Mouse (Mus musculus) layer of hippocampus, adult 6 months (tissue): ENCODE measurements around the gene Prkag3. TPM values are rescaled to one million over a fixed set of nuclear protein-coding genes. Genes with fewer than 3 reads are reported as not detected.

Experiments
- long read RNA-seq, 2 experiments: library from polyadenylated mRNA; unstranded; transcript quantifications; one replicate each; pipeline ENCODE4 v2.0.0; 2019 to 2020
- polyA plus RNA-seq: library from polyadenylated mRNA; unstranded; fragments of <200 nt; fragmentation: Nextera tagmentation; gene quantifications from 2 replicates; pipeline ENCODE4 v1.2.3, GENCODE M21; 2021

Gene Prkag3
- polyA plus RNA-seq, result not detected in 2 replicates
- long read RNA-seq, experiment 1, result 0 reads
- long read RNA-seq, experiment 2, result 0 reads

GRCm38 (mm10) chr1:74748643-74749271 lies at the start of gene Prkag3:
Gene Prkag3 (minus strand): TSS chr1:74749221.

GRCm38 (mm10) chr1:74791249-74791648 lies 42.2 kb upstream of the Prkag3 start, which contains the start of gene Wnt10a:
Gene Wnt10a (plus strand): TSS chr1:74791516.

GRCm38 (mm10) chr1:74771845-74771930 lies 22.7 kb upstream of the Prkag3 start, which contains the start of gene Wnt6:
Gene Wnt6 (plus strand): TSS chr1:74771892.

GRCm38 (mm10) chr1:74713099-74713858 lies 35.7 kb downstream of the Prkag3 start, which contains the start of gene Cyp27a1:
Gene Cyp27a1 (plus strand): TSS chr1:74713574.

Other genes starting within 250 kb of the Prkag3 start
- 19.1 and 19.8 TPM in 2 replicates for gene Cnot9, start 243.2 kb downstream of the Prkag3 start, polyA plus RNA-seq
- gene Plcd4, start 206.3 kb downstream of the Prkag3 start, polyA plus RNA-seq, result 19.1 and 19.4 TPM in 2 replicates
- 12.2 and 20.4 TPM in 2 replicates for gene Usp37, start 204.9 kb downstream of the Prkag3 start, polyA plus RNA-seq
- gene Zfp142, start 161.0 kb downstream of the Prkag3 start, polyA plus RNA-seq, result 8.6 and 9.7 TPM in 2 replicates
- gene Bcs1l, start 160.9 kb downstream of the Prkag3 start, polyA plus RNA-seq, result 21.9 and 22.1 TPM in 2 replicates
- 17.9 and 19.7 TPM in 2 replicates for gene Rnf25, start 147.8 kb downstream of the Prkag3 start, polyA plus RNA-seq
- 0.70 and 0.83 TPM in 2 replicates for gene Stk36, start 147.8 kb downstream of the Prkag3 start, polyA plus RNA-seq
- gene Ttll4, start 87.5 kb downstream of the Prkag3 start, polyA plus RNA-seq, result 2.1 and 2.3 TPM in 2 replicates
- 3.0 and 3.5 TPM in 2 replicates for gene Cyp27a1, start 35.6 kb downstream of the Prkag3 start, polyA plus RNA-seq
- gene Wnt6, start 22.7 kb upstream of the Prkag3 start, polyA plus RNA-seq, result 0.54 TPM in 1 of 2 replicates, not detected in the other
- gene Wnt10a, start 42.3 kb upstream of the Prkag3 start, polyA plus RNA-seq, result 4.4 and 6.7 TPM in 2 replicates
- gene Cdk5r2, start 105.7 kb upstream of the Prkag3 start, polyA plus RNA-seq, result 6.0 and 7.0 TPM in 2 replicates
- gene Fev, start 136.2 kb upstream of the Prkag3 start, polyA plus RNA-seq, result 0.16 TPM in 1 of 2 replicates, not detected in the other
- 0.35 and 0.65 TPM in 2 replicates for gene Cryba2, start 143.9 kb upstream of the Prkag3 start, polyA plus RNA-seq
- 0.83 and 1.5 TPM in 2 replicates for gene Cfap65, start 186.4 kb upstream of the Prkag3 start, polyA plus RNA-seq
- gene Ihh, start 202.5 kb upstream of the Prkag3 start, polyA plus RNA-seq, result 0.14 TPM in 1 of 2 replicates, not detected in the other